Mouse (Mus musculus): Measurements from ENCODE around the gene Btbd19.

DNA sequence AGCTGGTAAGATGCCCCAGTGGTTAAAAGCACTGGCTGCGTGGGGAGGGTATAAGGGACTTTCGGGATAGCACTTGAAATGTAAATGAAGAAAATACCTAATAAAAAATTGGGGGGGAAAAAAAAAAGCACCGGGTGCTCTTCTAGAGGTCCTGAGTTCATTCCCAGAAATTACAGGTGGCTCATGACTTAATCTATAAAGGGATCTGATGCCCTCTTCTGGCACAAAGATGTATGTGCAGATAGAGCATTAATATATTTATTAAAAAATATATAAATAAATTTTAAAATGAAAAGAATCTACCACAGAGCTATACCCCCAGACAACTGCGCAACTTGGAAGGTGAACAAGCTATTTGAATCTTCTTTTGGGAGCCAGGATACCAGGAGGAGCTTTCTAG lies 15.1 kb upstream of the Btbd19 start:
- TF ChIP-seq CTCF (IDR thresholded peaks at IDR 0.05) (peak; percentile 53), EP300 (IDR thresholded peaks at IDR 0.05) (no peak)

All from lung, postnatal 0 days (tissue).